Mouse (Mus musculus): ENCODE data around the gene Olfr1105.

Olfr1105 gene

GRCm38 (mm10) chr2:87036431-87036830 is at the start of gene Olfr1105:
Gene Olfr1105 (minus strand): TSS chr2:87036531.
- no peak for DNase-seq

- no peak for DNase-seq
These were observed 39.4 kb upstream of the Olfr1105 start, which contains the start of gene Olfr1107 for GRCm38 (mm10) chr2:87075717-87076116. Gene Olfr1107 (minus strand): TSS chr2:87075817.

DNA sequence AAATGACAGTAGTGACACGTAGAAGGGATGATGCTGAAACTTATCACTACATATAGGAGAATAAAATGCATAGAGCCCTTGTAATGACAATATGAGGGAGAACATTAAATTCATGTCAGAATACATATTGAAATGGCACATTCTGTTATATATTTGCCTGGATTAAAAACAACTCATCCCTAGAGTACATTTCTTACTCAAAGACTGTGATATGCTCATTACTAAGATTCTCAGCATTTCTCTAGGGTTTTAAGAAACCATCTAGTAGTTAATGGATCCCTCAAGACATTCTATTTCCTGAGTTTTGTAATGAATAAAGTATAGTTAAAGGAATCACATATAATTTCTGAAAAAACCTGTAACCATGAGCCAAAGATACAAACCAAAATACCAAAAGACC is 15.8 kb upstream of the Olfr1105 start, which contains the start of gene Olfr1106:
Olfr1106 (minus strand) TSS at position 101 of the 400 bp plus-strand sequence.
- no peak for DNase-seq

DNA sequence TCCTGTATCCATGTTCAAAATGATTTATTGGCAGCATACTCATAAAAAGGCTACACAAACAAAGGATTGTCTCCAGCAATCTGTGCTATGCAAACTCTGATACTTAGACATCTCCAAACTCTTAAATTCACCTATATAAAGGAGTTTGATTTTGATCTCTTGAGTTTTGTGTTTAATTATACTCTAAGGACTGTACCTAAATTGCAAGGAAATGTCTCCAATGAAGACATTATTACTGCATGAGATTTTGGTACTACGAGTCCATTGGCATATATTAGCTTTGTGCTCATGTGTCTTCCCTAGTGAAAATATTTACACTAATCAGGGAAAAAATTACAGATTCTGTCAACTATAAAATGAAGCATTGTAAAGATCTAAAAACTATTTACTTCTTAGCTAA is 9.4 kb downstream of the Olfr1105 start, which contains the start of gene Olfr1104:
Olfr1104 (minus strand) TSS at position 101 of the 400 bp plus-strand sequence.
- DNase-seq: no peak

DNA sequence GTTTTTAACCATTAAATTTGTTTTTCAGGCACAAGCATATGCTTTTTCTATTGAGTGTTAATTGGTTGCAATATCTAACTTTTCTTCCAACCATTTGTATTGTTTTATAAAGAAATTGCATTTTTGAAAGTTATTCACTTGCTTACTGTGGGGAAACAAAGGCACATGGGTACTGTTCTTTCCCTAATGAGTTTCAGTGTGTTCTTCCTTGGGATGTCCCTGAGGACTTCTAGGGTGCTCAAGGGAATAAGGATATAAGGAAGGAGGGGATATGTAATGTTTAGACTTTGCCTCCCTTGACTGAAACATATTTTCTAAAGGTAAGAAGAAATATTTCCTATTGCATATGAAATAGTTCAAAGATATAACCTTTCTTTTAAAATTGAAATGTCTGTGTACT is 38.2 kb downstream of the Olfr1105 start, which contains the start of gene Olfr1102:
Olfr1102 (plus strand) TSS at position 301 of the 400 bp plus-strand sequence.
- DNase-seq: no peak

- DNase-seq: no peak
These were observed 45.2 kb downstream of the Olfr1105 start, which contains the start of gene Olfr1101 for GRCm38 (mm10) chr2:86991121-86991520. Gene Olfr1101 (minus strand): TSS chr2:86991221.

Data from lung, postnatal 14 days (tissue).